Mouse (Mus musculus): ENCODE results near the gene Dlx1. TPM values are rescaled to one million over a fixed set of nuclear protein-coding genes. Genes with fewer than 3 reads are reported as not detected.

The Dlx1 gene
- total RNA-seq, 2 experiments from 2014 or later: 0.23 to 0.43 TPM

DNA sequence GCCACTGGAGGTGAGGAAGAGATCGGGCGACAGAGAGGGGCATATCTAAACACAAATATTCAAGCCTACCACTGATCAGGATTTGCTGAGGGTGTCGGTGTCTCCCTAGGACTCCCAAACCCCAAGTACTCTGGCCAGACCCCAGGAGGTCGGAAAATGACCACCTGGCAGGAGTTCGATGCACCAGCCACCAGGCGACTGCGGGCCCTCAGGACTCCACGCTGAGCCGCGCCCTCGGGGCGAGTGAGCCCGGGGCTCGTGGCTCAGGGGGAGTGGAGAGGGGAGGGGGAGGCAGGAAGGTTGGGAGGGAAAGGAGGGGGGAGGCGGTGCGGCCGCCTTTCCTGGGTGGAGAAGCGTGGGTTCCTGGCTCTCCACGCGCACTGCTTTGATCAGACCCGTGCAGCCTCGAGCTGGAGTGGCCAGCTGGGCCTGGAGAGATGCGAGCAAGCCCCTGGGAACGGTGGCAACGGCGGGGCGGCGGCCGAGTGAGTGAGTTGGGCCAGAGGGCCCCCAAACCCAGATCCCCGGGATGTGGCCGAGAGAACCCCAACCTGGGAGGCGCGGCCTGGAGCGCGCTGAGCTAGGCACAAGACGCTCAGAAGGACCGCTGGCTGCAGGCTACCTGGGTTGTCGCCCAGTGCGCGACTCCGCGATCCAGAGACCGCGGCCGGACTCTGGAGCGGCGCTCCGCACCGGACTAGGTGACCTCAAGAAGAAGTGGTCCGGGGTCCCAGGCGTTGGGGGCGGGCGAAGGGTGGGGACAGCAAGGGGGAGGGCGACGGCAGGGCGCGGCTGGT is 999 bp downstream of the Dlx1 start:
- DNase-seq: no peak

DNA sequence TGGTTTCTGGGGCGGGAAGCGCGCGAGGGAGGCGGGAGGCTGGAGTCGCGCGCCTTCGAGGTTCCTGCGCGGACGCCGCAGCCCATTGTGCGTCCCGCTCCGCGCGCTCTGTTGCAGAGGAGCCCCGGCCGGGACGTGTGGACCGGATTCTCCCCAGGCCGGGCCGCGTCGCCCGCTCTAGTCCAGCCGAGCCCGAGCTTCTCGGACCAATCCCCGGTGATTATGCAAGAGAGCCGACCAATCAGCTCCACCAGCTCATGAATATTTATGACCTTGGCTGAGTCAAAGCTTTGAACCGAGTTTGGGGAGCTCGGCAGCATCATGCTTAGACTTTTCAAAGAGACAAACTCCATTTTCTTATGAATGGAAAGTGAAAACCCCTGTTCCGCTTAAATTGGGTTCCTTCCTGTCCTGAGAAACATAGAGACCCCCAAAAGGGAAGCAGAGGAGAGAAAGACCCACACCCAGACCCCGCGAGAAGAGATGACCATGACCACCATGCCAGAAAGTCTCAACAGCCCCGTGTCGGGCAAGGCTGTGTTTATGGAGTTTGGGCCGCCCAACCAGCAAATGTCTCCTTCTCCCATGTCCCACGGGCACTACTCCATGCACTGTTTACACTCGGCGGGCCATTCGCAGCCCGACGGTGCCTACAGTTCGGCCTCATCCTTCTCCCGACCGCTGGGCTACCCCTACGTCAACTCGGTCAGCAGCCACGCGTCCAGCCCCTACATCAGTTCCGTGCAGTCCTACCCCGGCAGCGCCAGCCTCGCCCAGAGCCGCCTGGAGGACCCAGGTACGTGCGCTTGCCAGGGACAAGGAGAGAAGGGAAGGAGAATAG is 1.8 kb downstream of the Dlx1 start:
- peak; percentile 84 to 88 for DNase-seq

GRCm38 (mm10) chr2:71530391-71531123 is 2.6 kb downstream of the Dlx1 start:
- no peak for DNase-seq

GRCm38 (mm10) chr2:71531124-71531590 is 3.2 kb downstream of the Dlx1 start:
- DNase-seq: no peak

- DNase-seq: no peak
Observed at GRCm38 (mm10) chr2:71531990-71532970, 4.4 kb downstream of the Dlx1 start.

DNA sequence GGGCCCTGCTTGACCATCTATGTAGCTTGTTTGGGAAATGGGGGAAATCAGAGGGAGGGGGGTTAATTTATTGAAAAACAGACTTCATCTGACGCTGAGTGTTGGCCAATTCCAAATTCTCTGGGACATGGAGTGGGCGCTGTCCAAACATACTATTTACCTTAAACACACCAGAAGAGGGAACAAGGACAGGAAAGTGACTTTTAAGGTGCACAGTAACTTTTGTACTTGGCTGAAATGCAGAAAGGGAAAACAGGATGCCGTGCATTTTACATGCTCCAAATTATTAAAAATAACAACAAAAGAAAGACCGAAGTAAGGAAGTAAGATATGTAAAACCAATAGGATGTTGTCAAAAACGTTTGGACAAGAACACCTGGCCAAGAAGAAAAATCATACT is 5.2 kb downstream of the Dlx1 start:
- no peak for DNase-seq

DNA sequence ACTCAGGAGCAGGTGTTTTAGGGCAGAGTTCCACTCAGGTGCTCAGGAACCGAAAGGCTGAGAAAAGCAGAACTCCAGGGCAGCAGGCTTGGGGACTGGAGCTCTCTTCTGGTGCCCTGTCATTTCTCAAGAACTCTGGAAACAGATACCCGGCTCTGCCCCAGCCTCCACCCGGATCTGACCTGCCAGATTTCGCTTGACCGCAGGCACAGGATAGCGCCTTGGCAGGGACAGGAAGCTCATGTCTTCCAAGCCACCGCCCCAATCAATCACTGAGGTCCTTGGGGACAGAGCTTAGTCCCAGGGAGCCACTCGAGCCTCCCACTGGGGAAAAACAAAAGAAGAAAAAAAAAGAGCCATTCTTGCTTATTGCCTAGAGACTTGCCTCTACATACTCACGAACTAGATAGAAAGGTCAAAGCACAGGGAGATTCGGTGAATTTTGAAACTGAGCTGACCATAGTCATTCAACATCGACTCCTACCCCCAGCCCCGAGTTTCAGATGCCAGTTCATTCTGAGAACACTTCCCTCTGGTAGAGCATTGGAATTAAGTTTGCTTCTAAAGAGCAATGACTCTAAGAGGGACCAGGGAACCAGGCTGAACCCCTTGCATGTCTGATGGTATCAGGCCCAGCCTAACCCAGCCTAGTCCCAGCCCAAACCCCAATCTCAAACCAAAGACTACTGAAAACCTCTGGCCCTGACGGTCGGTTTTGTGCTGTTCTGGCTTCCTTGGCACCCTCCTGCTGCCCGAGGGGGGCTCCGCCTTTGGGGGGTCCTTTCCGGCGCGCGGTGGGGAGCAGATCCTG is 6.5 kb downstream of the Dlx1 start:
- DNase-seq: no peak

GRCm38 (mm10) chr2:71540611-71541417 is 12.9 kb downstream of the Dlx1 start:
- no peak for DNase-seq

DNA sequence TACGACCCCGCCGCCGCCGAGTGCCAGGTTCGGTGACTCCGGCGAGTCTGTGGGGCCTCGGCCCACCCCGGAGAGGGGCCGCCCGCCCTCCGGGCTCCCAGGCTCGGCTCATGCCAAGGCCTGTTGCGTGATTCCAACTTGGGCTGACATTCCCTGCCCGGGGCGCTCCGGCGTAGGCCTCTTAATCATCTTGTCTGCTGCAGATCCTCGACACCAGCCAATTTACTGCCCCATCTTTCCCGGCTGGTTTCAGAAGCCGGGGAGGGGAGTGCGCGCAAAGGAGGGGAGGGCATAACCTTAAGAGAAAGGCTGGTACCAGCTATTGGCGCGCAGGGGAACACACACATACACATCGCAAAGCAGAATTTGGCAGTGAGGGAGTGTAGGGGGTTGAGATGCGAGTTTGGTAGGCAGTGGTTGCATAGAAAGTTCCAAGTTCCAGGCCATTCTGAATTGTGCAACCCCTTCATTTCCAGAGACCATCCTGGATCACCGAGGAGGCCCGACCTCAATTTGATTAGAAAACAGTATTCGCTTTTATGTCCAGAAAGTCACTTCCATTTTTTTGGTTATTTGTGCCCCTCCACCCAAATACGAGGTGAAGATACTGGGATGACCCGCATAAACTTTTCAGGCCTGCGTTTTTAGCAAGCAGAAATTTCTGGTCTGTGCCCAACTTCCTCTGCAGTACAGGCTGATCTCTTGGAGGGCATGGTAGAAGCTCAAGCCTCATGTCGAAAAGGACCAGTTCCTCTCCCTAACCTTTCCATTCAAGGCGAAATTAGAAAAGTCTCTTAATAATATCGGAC is 13.7 kb downstream of the Dlx1 start:
- DNase-seq: no peak

- DNase-seq: no peak
Observed at GRCm38 (mm10) chr2:71542227-71542815, 14.4 kb downstream of the Dlx1 start.

- peak; percentile 75 to 82 for DNase-seq
Observed at GRCm38 (mm10) chr2:71542816-71543301, 14.9 kb downstream of the Dlx1 start.

DNA sequence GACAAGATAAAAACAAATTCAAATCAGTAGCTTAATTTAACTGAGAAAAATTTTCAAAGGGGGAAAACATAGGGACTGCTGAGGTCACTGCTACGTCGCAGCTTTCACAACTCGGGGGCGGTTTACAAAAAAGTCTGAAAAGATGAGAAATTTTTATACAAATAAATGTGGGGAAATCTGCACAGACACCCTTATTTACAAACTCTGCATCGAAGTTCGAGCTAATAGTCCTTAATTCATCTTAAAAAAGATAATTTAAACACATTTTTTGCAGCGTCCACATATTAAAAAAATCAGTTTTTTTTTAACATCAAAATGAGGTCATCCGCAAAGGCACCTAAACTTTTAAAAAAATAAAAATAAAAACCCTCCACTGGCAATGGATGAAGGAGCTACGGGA is 15.6 kb downstream of the Dlx1 start:
- DNase-seq: no peak

DNA sequence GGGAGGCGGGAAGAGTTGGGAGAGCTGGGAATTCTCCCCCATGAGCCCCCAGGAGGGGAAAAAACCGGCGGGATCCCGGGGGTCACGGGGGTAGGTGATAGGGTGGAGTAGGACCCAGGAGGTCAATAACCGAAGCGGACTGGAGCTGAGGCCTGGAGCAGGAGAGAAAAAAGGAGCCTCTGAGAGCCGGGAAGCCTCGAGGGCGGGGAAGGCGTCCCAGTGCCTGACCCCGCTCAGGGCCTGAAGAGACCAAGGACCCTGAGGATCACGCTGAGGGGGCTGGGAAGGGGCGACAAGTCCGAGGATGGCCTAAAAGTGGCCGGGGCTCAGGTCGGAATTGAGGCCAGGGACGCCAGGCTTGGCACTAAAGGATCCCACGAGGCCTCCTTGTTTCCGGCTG is 16.0 kb downstream of the Dlx1 start:
- no peak for DNase-seq

- no peak for DNase-seq
Observed at GRCm38 (mm10) chr2:71544391-71545285, 16.7 kb downstream of the Dlx1 start.

- no peak for DNase-seq
Observed at GRCm38 (mm10) chr2:71545401-71545881, 17.5 kb downstream of the Dlx1 start.

DNA sequence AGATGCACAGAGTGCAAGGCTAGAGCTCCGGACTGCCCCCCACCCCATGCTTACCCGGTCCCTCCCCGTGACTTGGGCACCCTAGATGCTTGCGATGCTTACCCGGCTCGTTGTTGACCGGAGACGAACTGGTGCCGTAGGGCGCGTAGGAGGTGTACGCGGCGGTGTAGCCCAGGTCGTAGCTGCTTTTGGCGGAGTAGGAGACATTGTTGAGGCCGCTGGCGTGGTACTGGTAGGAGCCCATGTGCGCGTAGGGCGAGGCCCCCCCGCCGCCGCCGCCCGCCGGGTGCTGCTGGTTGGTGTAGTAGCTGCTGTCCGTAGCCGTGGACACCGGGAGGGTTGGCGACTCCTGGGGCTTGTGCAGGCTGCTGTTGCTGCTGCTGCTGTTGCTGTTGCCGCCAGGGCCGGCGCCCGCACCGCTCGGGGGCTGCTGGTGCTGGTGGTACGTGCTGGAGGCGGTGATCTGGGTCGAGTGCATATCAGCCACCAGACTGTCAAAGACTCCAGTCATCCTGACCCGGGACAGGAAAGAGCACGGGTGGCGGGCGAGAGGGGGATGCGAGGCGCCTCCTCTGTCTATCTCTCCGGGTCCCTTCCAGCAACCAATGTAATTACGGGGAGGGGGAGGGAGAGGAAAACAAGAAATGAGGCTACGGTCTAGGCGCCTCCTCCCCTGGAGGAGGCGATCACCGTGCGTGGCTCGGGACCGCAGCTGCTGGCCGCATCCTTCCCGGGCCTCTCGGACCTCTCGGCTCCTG is 18.1 kb downstream of the Dlx1 start:
- peak in 1 of 2 experiments; percentile 45 for DNase-seq
